ENCODE assay signal across 10 mouse cellular contexts in genomic region chr2:155862573-155863300, GRCm38 (mm10). TPM values are rescaled to one million over a fixed set of nuclear protein-coding genes. Genes with fewer than 3 reads are reported as not detected.
DNase-seq lines count a peak whose midpoint lies in the region; ATAC-seq and TF ChIP-seq lines count a peak whose summit lies in the region.
"Had no signal": no experiment of that assay in that cellular context is flagged by ENCODE, and none has a peak within 500 bp of the region (broad histone marks: within the 10 kb centered on the region; RNA-seq: fewer than 3 reads in every experiment).

No protein-coding gene starts in this region.

- peak; percentile 97 for ATAC-seq in hindbrain, embryonic 13.5 days (ENCODE audit: low FRiP score)
- ATAC-seq in liver, embryonic 12.5 days = no peak

- peak; percentile 19 for DNase-seq in kidney, adult 2 months
- DNase-seq in kidney, adult 8-10 months = no peak
- peak; percentile 47 for DNase-seq in brain, adult 2 months (ENCODE audit: low read depth, low spot score)
- DNase-seq in mesoderm, embryonic 11.5 days (ENCODE audit: low read depth, low spot score) = peak; percentile 60
- no peak for DNase-seq in thymus, adult 18-20 months
- no peak for DNase-seq in cerebellum, postnatal 25 days

- no peak for TF ChIP-seq CTCF in kidney, adult 2 months (conservative IDR thresholded peaks at IDR 0.05; ENCODE audit: insufficient read depth, insufficient read length, low read depth, low read length)

- H3K4me2 ChIP-seq in hindbrain, embryonic 13.5 days = peak overlapping the region; percentile 35
- H3K4me2 ChIP-seq in liver, embryonic 12.5 days = no peak overlapping the region

- WGBS in kidney, adult 2 months = 60% methylated on average over 13 of the region's 13 CpGs
- 51% methylated on average over 13 of the region's 13 CpGs for WGBS in hindbrain, embryonic 13.5 days
- 83% methylated on average over 13 of the region's 13 CpGs for WGBS in liver, embryonic 12.5 days (ENCODE audit: insufficient replicate concordance)

- H3K4me1 ChIP-seq in kidney, adult 2 months (ENCODE audit: control insufficient read depth, insufficient read depth, low read length) = peaks cover 7% of the 10 kb centered on the region; the same call in 1 of the 2 replicates
- peaks cover 20% of the 10 kb centered on the region for H3K4me1 ChIP-seq in hindbrain, embryonic 13.5 days (replicated peaks)
- H3K4me1 ChIP-seq in liver, embryonic 12.5 days = peaks cover 2% of the 10 kb centered on the region; the same call in 1 of the 2 replicates

- no peaks in the 10 kb centered on the region for H3K27me3 ChIP-seq in kidney, adult 2 months (replicated peaks; ENCODE audit: control insufficient read depth, insufficient read depth, low read length)
- no peaks in the 10 kb centered on the region for H3K27me3 ChIP-seq in hindbrain, embryonic 13.5 days
- no peaks in the 10 kb centered on the region for H3K27me3 ChIP-seq in liver, embryonic 12.5 days (replicated peaks)

- H3K9me3 ChIP-seq in hindbrain, embryonic 13.5 days = no peaks in the 10 kb centered on the region
- no peaks in the 10 kb centered on the region for H3K9me3 ChIP-seq in liver, embryonic 12.5 days (replicated peaks)

- H3K9ac ChIP-seq in hindbrain, embryonic 13.5 days = peak overlapping the region; percentile 15; the same call in 1 of the 2 replicates
- H3K9ac ChIP-seq in liver, embryonic 12.5 days = no peak overlapping the region
- H3K9ac ChIP-seq: liver, embryonic 14.5 days had no signal

- H3K4me3 ChIP-seq in kidney, adult 2 months (ENCODE audit: insufficient read depth, low read depth, low read length) = no peak overlapping the region
- H3K4me3 ChIP-seq in hindbrain, embryonic 13.5 days = no peak overlapping the region
- no peak overlapping the region for H3K4me3 ChIP-seq in liver, embryonic 12.5 days

- no peak overlapping the region for H3K27ac ChIP-seq in kidney, adult 2 months (ENCODE audit: insufficient read depth, low read depth, low read length)
- H3K27ac ChIP-seq in hindbrain, embryonic 13.5 days = peak overlapping the region; percentile 88
- no peak overlapping the region for H3K27ac ChIP-seq in liver, embryonic 12.5 days
- H3K27ac ChIP-seq: liver, embryonic 14.5 days had no signal

- no peaks in the 10 kb centered on the region for H3K36me3 ChIP-seq in kidney, adult 2 months (ENCODE audit: control insufficient read depth, insufficient read depth, low read length)
- peaks cover 4% of the 10 kb centered on the region; the same call in 1 of the 2 replicates for H3K36me3 ChIP-seq in hindbrain, embryonic 13.5 days
- H3K36me3 ChIP-seq in liver, embryonic 12.5 days = peaks cover 28% of the 10 kb centered on the region

- no peak for TF ChIP-seq POLR2A in kidney, adult 2 months (IDR thresholded peaks at IDR 0.05; ENCODE audit: low read depth, low read length)

RNA-seq across cellular contexts. Expression of gene Fam83c, which starts 28.1 kb away (rescaled TPM):
- polyA plus RNA-seq in kidney, adult 2 months (2012; rRNA removed) = 0.03 TPM in 1 of 2 replicates, not detected in the other
- polyA plus RNA-seq in hindbrain, embryonic 13.5 days (2015; fragmentation: Nextera tagmentation; extraction: Ambion mirVana) = 0.60 and 0.63 TPM in 2 replicates
- 0.04 and 0.07 TPM in 2 replicates for polyA plus RNA-seq in liver, embryonic 12.5 days (2016; fragmentation: Nextera tagmentation; extraction: Ambion mirVana)
- polyA plus RNA-seq: gonadal fat pad, adult 2 months had no signal

RNA-seq across cellular contexts. Expression of gene Eif6, which starts 36.0 kb away (rescaled TPM):
- 108 and 113 TPM in 2 replicates for polyA plus RNA-seq in kidney, adult 2 months (2012; rRNA removed)
- 148 and 152 TPM in 2 replicates for polyA plus RNA-seq in hindbrain, embryonic 13.5 days (2015; fragmentation: Nextera tagmentation; extraction: Ambion mirVana)
- 186 and 198 TPM in 2 replicates for polyA plus RNA-seq in liver, embryonic 12.5 days (2016; fragmentation: Nextera tagmentation; extraction: Ambion mirVana)

RNA-seq across cellular contexts. Expression of gene BC029722, which starts 43.5 kb away (rescaled TPM):
- 56.4 and 69.9 TPM in 2 replicates for polyA plus RNA-seq in kidney, adult 2 months (2012; rRNA removed)
- 28.5 and 28.6 TPM in 2 replicates for polyA plus RNA-seq in hindbrain, embryonic 13.5 days (2015; fragmentation: Nextera tagmentation; extraction: Ambion mirVana)
- 6.0 and 6.6 TPM in 2 replicates for polyA plus RNA-seq in liver, embryonic 12.5 days (2016; fragmentation: Nextera tagmentation; extraction: Ambion mirVana)

Comparison
In these comparisons a context has a peak if more than half of its experiments do, and no peak if none do; other contexts are left out.
1. DNase-seq: peak in kidney, adult 2 months (single experiment), brain, adult 2 months (single experiment) and mesoderm, embryonic 11.5 days (single experiment); none in kidney, adult 8-10 months (0 of 2), thymus, adult 18-20 months (0 of 2) and cerebellum, postnatal 25 days (0 of 2).